In genomic region chrX:12919576-12919975, GRCm38 (mm10) we compare ENCODE assay signal across 18 mouse cellular contexts.
DNase-seq lines count a peak whose midpoint lies in the region; ATAC-seq and TF ChIP-seq lines count a peak whose summit lies in the region.
"Had no signal": no experiment of that assay in that cellular context is flagged by ENCODE, and none has a peak within 500 bp of the region (broad histone marks: within the 10 kb centered on the region; RNA-seq: fewer than 3 reads in every experiment).

No protein-coding gene starts in this region.

- no peaks in the 10 kb centered on the region for H3K79me2 ChIP-seq in MEL (ENCODE audit: control insufficient read depth, insufficient read depth, low read length, poor library complexity)

- intact Hi-C loops in gastrocnemius, adult 2 months (cut with DNase I): no loop called here

- TF ChIP-seq POLR2A in MEL (IDR thresholded peaks at IDR 0.05; ENCODE audit: control insufficient read depth in 1 of 2, insufficient read depth in 1 of 2, low read depth in 1 of 2, low read length in 2 of 2, poor library complexity in 1 of 2): no peak
- TF ChIP-seq POLR2A in kidney, adult 2 months (IDR thresholded peaks at IDR 0.05; ENCODE audit: low read depth, low read length): no peak

- H3K9ac ChIP-seq in lung, embryonic 14.5 days: no peak overlapping the region
- H3K9ac ChIP-seq in MEL (ENCODE audit: control insufficient read depth, low read depth, low read length, poor library complexity, severe bottlenecking): no peak overlapping the region
- H3K9ac ChIP-seq in hindbrain, embryonic 12.5 days: no peak overlapping the region
- H3K9ac ChIP-seq: forebrain, embryonic 13.5 days; hindbrain, embryonic 15.5 days; limb, embryonic 12.5 days; neural tube, embryonic 15.5 days had no signal

- TF ChIP-seq CTCF in gastrocnemius, adult 2 months (IDR thresholded peaks at IDR 0.05): peak; percentile 50
- TF ChIP-seq CTCF in lung, embryonic 14.5 days (IDR thresholded peaks at IDR 0.05; ENCODE audit: low read depth): peak; percentile 29
- peak; percentile 62 to 87 (median 75) for TF ChIP-seq CTCF in MEL (IDR thresholded peaks at IDR 0.05 in 2 of 3, conservative IDR thresholded peaks at IDR 0.05 in 1 of 3; ENCODE audit: control insufficient read depth in 1 of 3, insufficient read depth in 1 of 3, low read depth in 2 of 3, low read length in 3 of 3, poor library complexity in 1 of 3, severe bottlenecking in 1 of 3)
- TF ChIP-seq CTCF in kidney, adult 2 months (conservative IDR thresholded peaks at IDR 0.05; ENCODE audit: insufficient read depth, insufficient read length, low read depth, low read length): no peak

- 22% methylated on average over 3 of the region's 3 CpGs for WGBS in lung, embryonic 14.5 days
- WGBS in kidney, adult 2 months: 39% methylated on average over 3 of the region's 3 CpGs
- WGBS in hindbrain, embryonic 12.5 days: 27% methylated on average over 3 of the region's 3 CpGs

- H3K27ac ChIP-seq in gastrocnemius, adult 2 months: no peak overlapping the region
- H3K27ac ChIP-seq in lung, embryonic 14.5 days (ENCODE audit: low read depth): no peak overlapping the region
- H3K27ac ChIP-seq in MEL (ENCODE audit: control insufficient read depth, low read depth, low read length): no peak overlapping the region
- H3K27ac ChIP-seq in kidney, adult 2 months (ENCODE audit: insufficient read depth, low read depth, low read length): no peak overlapping the region
- no peak overlapping the region for H3K27ac ChIP-seq in hindbrain, embryonic 12.5 days
- H3K27ac ChIP-seq: forebrain, embryonic 13.5 days; hindbrain, embryonic 15.5 days; limb, embryonic 12.5 days; macrophage; neural tube, embryonic 15.5 days had no signal

- DNase-seq in gastrocnemius, adult 2 months: no peak
- DNase-seq in gastrocnemius, postnatal 10 days: no peak
- peak; percentile 1 for DNase-seq in lung, embryonic 14.5 days
- no peak for DNase-seq in lung, adult 18-20 months
- DNase-seq in MEL (ENCODE audit: low read depth, low spot score): peak; percentile 80
- DNase-seq in induced T-regulatory cell, adult 2 months (ENCODE audit: low read depth): peak; percentile 54
- DNase-seq in kidney, adult 2 months: no peak
- DNase-seq: adrenal gland, adult 2 months; cerebellum, postnatal 25 days; gastrocnemius, postnatal 14 days; layer of hippocampus, postnatal 36 days; thymus, postnatal 4 days had no signal

- no peaks in the 10 kb centered on the region for H3K36me3 ChIP-seq in lung, embryonic 14.5 days (ENCODE audit: insufficient read depth)
- H3K36me3 ChIP-seq in MEL (ENCODE audit: control insufficient read depth in 1 of 2, insufficient read depth in 2 of 2, low read length in 2 of 2): no peaks in the 10 kb centered on the region
- H3K36me3 ChIP-seq in kidney, adult 2 months (ENCODE audit: control insufficient read depth, insufficient read depth, low read length): no peaks in the 10 kb centered on the region
- H3K36me3 ChIP-seq in hindbrain, embryonic 12.5 days: no peaks in the 10 kb centered on the region
- H3K36me3 ChIP-seq: hindbrain, embryonic 15.5 days; limb, embryonic 12.5 days; neural tube, embryonic 15.5 days had no signal

- H3K4me1 ChIP-seq in lung, embryonic 14.5 days (ENCODE audit: insufficient read depth): no peaks in the 10 kb centered on the region
- H3K4me1 ChIP-seq in MEL (ENCODE audit: control insufficient read depth in 1 of 2, insufficient read depth in 2 of 2, low read length in 2 of 2): no peaks in the 10 kb centered on the region
- H3K4me1 ChIP-seq in kidney, adult 2 months (ENCODE audit: control insufficient read depth, insufficient read depth, low read length): no peaks in the 10 kb centered on the region; the same call in 1 of the 2 replicates
- H3K4me1 ChIP-seq in hindbrain, embryonic 12.5 days: no peaks in the 10 kb centered on the region
- H3K4me1 ChIP-seq: hindbrain, embryonic 15.5 days; limb, embryonic 12.5 days; neural tube, embryonic 15.5 days had no signal

- H3K27me3 ChIP-seq in lung, embryonic 14.5 days (ENCODE audit: insufficient read depth, low read length): no peaks in the 10 kb centered on the region
- no peaks in the 10 kb centered on the region for H3K27me3 ChIP-seq in MEL (ENCODE audit: control insufficient read depth in 1 of 2, insufficient read depth in 2 of 2, low read length in 2 of 2)
- no peaks in the 10 kb centered on the region for H3K27me3 ChIP-seq in kidney, adult 2 months (replicated peaks; ENCODE audit: control insufficient read depth, insufficient read depth, low read length)
- H3K27me3 ChIP-seq in hindbrain, embryonic 12.5 days: peaks cover 5% of the 10 kb centered on the region; the same call in 1 of the 2 replicates
- H3K27me3 ChIP-seq: forebrain, embryonic 13.5 days; hindbrain, embryonic 15.5 days; neural tube, embryonic 15.5 days had no signal

- H3K4me2 ChIP-seq in lung, embryonic 14.5 days: no peak overlapping the region
- no peak overlapping the region for H3K4me2 ChIP-seq in hindbrain, embryonic 12.5 days (replicated peaks)
- H3K4me2 ChIP-seq: forebrain, embryonic 13.5 days; hindbrain, embryonic 15.5 days; limb, embryonic 12.5 days; neural tube, embryonic 15.5 days had no signal

- H3K4me3 ChIP-seq in gastrocnemius, adult 2 months: no peak overlapping the region
- H3K4me3 ChIP-seq in lung, embryonic 14.5 days (ENCODE audit: low read depth, low read length): no peak overlapping the region
- no peak overlapping the region for H3K4me3 ChIP-seq in MEL (ENCODE audit: control insufficient read depth in 1 of 2, insufficient read depth in 1 of 2, low read depth in 2 of 2, low read length in 2 of 2)
- H3K4me3 ChIP-seq in kidney, adult 2 months (ENCODE audit: insufficient read depth, low read depth, low read length): no peak overlapping the region
- H3K4me3 ChIP-seq in hindbrain, embryonic 12.5 days: no peak overlapping the region
- H3K4me3 ChIP-seq: forebrain, embryonic 13.5 days; hindbrain, embryonic 15.5 days; limb, embryonic 12.5 days; neural tube, embryonic 15.5 days had no signal

- no peaks in the 10 kb centered on the region for H3K9me3 ChIP-seq in lung, embryonic 14.5 days (ENCODE audit: low read depth, low read length)
- H3K9me3 ChIP-seq in MEL (replicated peaks; ENCODE audit: insufficient read depth, low read length): no peaks in the 10 kb centered on the region
- H3K9me3 ChIP-seq in hindbrain, embryonic 12.5 days (replicated peaks): no peaks in the 10 kb centered on the region
- H3K9me3 ChIP-seq: forebrain, embryonic 13.5 days; hindbrain, embryonic 15.5 days; limb, embryonic 12.5 days; neural tube, embryonic 15.5 days had no signal

- TF ChIP-seq RAD21 in MEL (IDR thresholded peaks at IDR 0.05; ENCODE audit: low read depth, low read length): peak; percentile 94

- no peak for TF ChIP-seq EP300 in MEL (IDR thresholded peaks at IDR 0.05; ENCODE audit: low read depth in 1 of 2, low read length in 2 of 2)

- ATAC-seq in lung, embryonic 14.5 days (ENCODE audit: insufficient read depth): no peak
- ATAC-seq in hindbrain, embryonic 12.5 days (ENCODE audit: low FRiP score): no peak
- ATAC-seq: forebrain, embryonic 13.5 days had no signal

TF ChIP-seq in MEL, 35 proteins besides CTCF, POLR2A, EP300 and RAD21:
- TF ChIP-seq SIN3A (IDR thresholded peaks at IDR 0.05; ENCODE audit: low read length) (no peak), ZC3H11A (IDR thresholded peaks at IDR 0.05; ENCODE audit: low read depth, low read length) (peak; percentile 92), POLR2AphosphoS5 (IDR thresholded peaks at IDR 0.05; ENCODE audit: borderline replicate concordance, low read depth, low read length) (no peak), POLR2AphosphoS2 (IDR thresholded peaks at IDR 0.05; ENCODE audit: low read length) (no peak), SMC3 (IDR thresholded peaks at IDR 0.05; ENCODE audit: low read depth, low read length) (peak; percentile 90)

Comparison
In these comparisons a context has a peak if more than half of its experiments do, and no peak if none do; other contexts are left out.
1. DNase-seq: peak in lung, embryonic 14.5 days (single experiment), MEL (single experiment) and induced T-regulatory cell, adult 2 months (single experiment); none in gastrocnemius, adult 2 months (single experiment), gastrocnemius, postnatal 10 days (single experiment), lung, adult 18-20 months (0 of 2) and kidney, adult 2 months (single experiment).